Mouse (Mus musculus): ENCODE results near the gene Mettl7a2. TPM values are rescaled to one million over a fixed set of nuclear protein-coding genes. Genes with fewer than 3 reads are reported as not detected.

Mettl7a2 gene
- polyA plus RNA-seq, 1 experiment from 2014 or later = not detected

GRCm38 (mm10) chr15:100406088-100406487, 53.1 kb downstream of the Mettl7a2 start:
- no peak overlapping the region for H3K9ac ChIP-seq (replicated peaks)
- H3K4me2 ChIP-seq (replicated peaks) = no peak overlapping the region
- H3K27ac ChIP-seq (replicated peaks) = no peak overlapping the region
- H3K9me3 ChIP-seq = no peaks in the 10 kb centered on the region
- H3K4me3 ChIP-seq = no peak overlapping the region
- H3K4me1 ChIP-seq = no peaks in the 10 kb centered on the region
- 93% methylated on average over 5 of the region's 5 CpGs for WGBS
- peaks cover 58% of the 10 kb centered on the region for H3K36me3 ChIP-seq
- no peak for ATAC-seq (replicated peaks)
- H3K27me3 ChIP-seq = no peaks in the 10 kb centered on the region

DNA sequence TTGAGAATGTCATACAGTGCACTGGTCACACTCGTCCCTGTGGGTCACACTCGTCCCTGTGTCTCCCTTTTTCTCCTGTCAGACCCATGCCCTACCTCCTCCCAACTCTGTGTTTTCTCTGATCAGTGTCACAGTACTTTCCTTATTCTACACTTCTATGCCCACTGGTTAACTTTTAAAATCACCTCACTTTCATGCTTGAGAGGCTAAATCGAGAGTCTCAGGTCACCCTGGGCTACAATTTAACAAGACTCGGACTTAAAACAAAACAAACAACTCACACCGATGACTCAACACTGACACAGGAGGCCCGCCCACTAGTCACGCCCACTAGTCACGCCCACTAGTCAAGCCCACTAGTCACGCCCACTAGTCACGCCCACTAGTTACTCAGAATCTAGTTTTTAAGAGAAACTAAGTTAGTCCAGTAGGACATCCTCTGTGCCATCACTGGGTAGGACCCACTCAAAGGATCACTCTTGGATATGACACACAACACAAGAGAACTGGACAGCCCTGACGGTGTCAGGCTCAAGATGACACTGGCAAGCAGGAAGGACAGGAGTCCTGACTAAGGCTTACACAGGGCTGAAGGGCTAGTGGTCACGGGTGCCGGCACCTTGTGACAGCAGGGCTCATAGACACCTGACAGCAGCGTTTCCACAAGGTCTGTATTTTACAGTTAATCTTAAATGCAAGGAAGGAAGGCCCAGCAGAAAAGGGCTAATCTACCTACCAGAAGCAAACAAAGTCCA, 58.1 kb downstream of the Mettl7a2 start:
- no peak for ATAC-seq (replicated peaks)
- Histone ChIP-seq H3K4me2 (replicated peaks) (no peak overlapping the region), H3K4me1 (no peaks in the 10 kb centered on the region), H3K9me3 (no peaks in the 10 kb centered on the region), H3K9ac (replicated peaks) (no peak overlapping the region), H3K4me3 (no peak overlapping the region), H3K27ac (replicated peaks) (no peak overlapping the region), H3K36me3 (peaks cover 30% of the 10 kb centered on the region; the same call in 1 of the 2 replicates), H3K27me3 (no peaks in the 10 kb centered on the region)
- 67% methylated on average over 14 of the region's 14 CpGs for WGBS

Other genes starting within 250 kb of the Mettl7a2 start
- gene Atf1, start 125.4 kb upstream of the Mettl7a2 start, polyA plus RNA-seq (2015; fragmentation: Nextera tagmentation; extraction: Ambion mirVana) = 19.9 and 20.5 TPM in 2 replicates
- gene Tmprss12, start 72.4 kb upstream of the Mettl7a2 start, polyA plus RNA-seq (2015; fragmentation: Nextera tagmentation; extraction: Ambion mirVana) = not detected in 2 replicates
- gene Mettl7a1, start 49.1 kb upstream of the Mettl7a2 start, polyA plus RNA-seq (2015; fragmentation: Nextera tagmentation; extraction: Ambion mirVana) = 2.8 and 5.4 TPM in 2 replicates
- gene Mettl7a3, start 18.3 kb upstream of the Mettl7a2 start, polyA plus RNA-seq (2015; fragmentation: Nextera tagmentation; extraction: Ambion mirVana) = not detected in 2 replicates
- gene Methig1, start 51 bp upstream of the Mettl7a2 start, polyA plus RNA-seq (2015; fragmentation: Nextera tagmentation; extraction: Ambion mirVana) = not detected in 2 replicates
- gene Higd1c, start 11.3 kb downstream of the Mettl7a2 start, polyA plus RNA-seq (2015; fragmentation: Nextera tagmentation; extraction: Ambion mirVana) = not detected in 2 replicates
- 0.06 TPM in 1 of 2 replicates, not detected in the other for gene Gm5475, start 68.9 kb downstream of the Mettl7a2 start, polyA plus RNA-seq (2015; fragmentation: Nextera tagmentation; extraction: Ambion mirVana)
- gene Slc11a2, start 71.9 kb downstream of the Mettl7a2 start, polyA plus RNA-seq (2015; fragmentation: Nextera tagmentation; extraction: Ambion mirVana) = 22.2 and 23.5 TPM in 2 replicates
- 51.5 and 52.3 TPM in 2 replicates for gene Letmd1, start 115.8 kb downstream of the Mettl7a2 start, polyA plus RNA-seq (2015; fragmentation: Nextera tagmentation; extraction: Ambion mirVana)
- gene Csrnp2, start 142.3 kb downstream of the Mettl7a2 start, polyA plus RNA-seq (2015; fragmentation: Nextera tagmentation; extraction: Ambion mirVana) = 54.9 and 55.6 TPM in 2 replicates
- 30.0 and 33.6 TPM in 2 replicates for gene Tfcp2, start 198.8 kb downstream of the Mettl7a2 start, polyA plus RNA-seq (2015; fragmentation: Nextera tagmentation; extraction: Ambion mirVana)
- 50.4 and 51.3 TPM in 2 replicates for gene Pou6f1, start 246.8 kb downstream of the Mettl7a2 start, polyA plus RNA-seq (2015; fragmentation: Nextera tagmentation; extraction: Ambion mirVana)